Mouse (Mus musculus) embryo, embryonic 10.5 days (tissue): ENCODE measurements around the gene Zfp74.
A peak's percentile ranks its signal among the peaks of the same experiment; 100 is the strongest.
"Not testable (repeated sequence)": the region's sequence is repeated elsewhere in the genome, so short reads cannot be mapped to it uniquely, and the experiment has no call there.

Source experiments
- DNase-seq: peaks from one replicate; pipeline ENCODE4 v3.0.0-alpha.2; 2015; ENCODE audit warnings: low spot score

Zfp74 gene

GRCm38 (mm10) chr7:29953513-29954401 lies at the start of gene Zfp74:
TSS of gene Zfp74 (minus strand) at chr7:29954089.
- DNase-seq = peak; percentile 92

GRCm38 (mm10) chr7:30000601-30001000 lies 46.7 kb upstream of the Zfp74 start:
- DNase-seq = no peak

- no peak for DNase-seq
Measured at GRCm38 (mm10) chr7:29995134-29995533, 41.2 kb upstream of the Zfp74 start.

- DNase-seq = no peak
Measured at GRCm38 (mm10) chr7:29993340-29993739, 39.5 kb upstream of the Zfp74 start.

GRCm38 (mm10) chr7:29992698-29993097 lies 38.8 kb upstream of the Zfp74 start:
- DNase-seq = no peak

- no peak for DNase-seq
Measured at GRCm38 (mm10) chr7:29989031-29989430, 35.1 kb upstream of the Zfp74 start.

GRCm38 (mm10) chr7:29987551-29987950 lies 33.7 kb upstream of the Zfp74 start:
- no peak for DNase-seq

GRCm38 (mm10) chr7:29986101-29986500 lies 32.2 kb upstream of the Zfp74 start:
- DNase-seq = no peak

GRCm38 (mm10) chr7:29983690-29984380 lies 29.9 kb upstream of the Zfp74 start, which contains the start of gene Zfp568:
TSS of gene Zfp568 (plus strand) at chr7:29983955.
- peak; percentile 97 for DNase-seq

- DNase-seq = no peak
Measured at GRCm38 (mm10) chr7:29983340-29983689, 29.4 kb upstream of the Zfp74 start.

- no peak for DNase-seq
Measured at GRCm38 (mm10) chr7:29982931-29983330, 29.0 kb upstream of the Zfp74 start.

- no peak for DNase-seq
Measured at GRCm38 (mm10) chr7:29982341-29982740, 28.5 kb upstream of the Zfp74 start.

- no peak for DNase-seq
Measured at GRCm38 (mm10) chr7:29981860-29982259, 28.0 kb upstream of the Zfp74 start.

GRCm38 (mm10) chr7:29981455-29981854 lies 27.6 kb upstream of the Zfp74 start:
- DNase-seq = no peak

- no peak for DNase-seq
Measured at GRCm38 (mm10) chr7:29980761-29981160, 26.9 kb upstream of the Zfp74 start.

GRCm38 (mm10) chr7:29970686-29971085 lies 16.8 kb upstream of the Zfp74 start:
- no peak for DNase-seq

- not testable (repeated sequence) for DNase-seq
Measured at GRCm38 (mm10) chr7:29965115-29965810, 11.4 kb upstream of the Zfp74 start.

- no peak for DNase-seq
Measured at GRCm38 (mm10) chr7:29959004-29959403, 5.1 kb upstream of the Zfp74 start.

GRCm38 (mm10) chr7:29958125-29958724 lies 4.3 kb upstream of the Zfp74 start:
- DNase-seq = no peak

- DNase-seq = no peak
Measured at GRCm38 (mm10) chr7:29956257-29956656, 2.4 kb upstream of the Zfp74 start.

GRCm38 (mm10) chr7:29954731-29955130 lies 842 bp upstream of the Zfp74 start:
- DNase-seq = peak; percentile 81

- DNase-seq = peak; percentile 36
Measured at GRCm38 (mm10) chr7:29953086-29953485, 803 bp downstream of the Zfp74 start.
